In genomic region chr4:44712051-44712700, GRCm38 (mm10) we compare ENCODE assay signal across 9 mouse cellular contexts. TPM values are rescaled to one million over a fixed set of nuclear protein-coding genes. Genes with fewer than 3 reads are reported as not detected.
A peak's percentile ranks its signal among the peaks of the same experiment; 100 is the strongest.
DNase-seq lines count a peak whose midpoint lies in the region; ATAC-seq and TF ChIP-seq lines count a peak whose summit lies in the region.
"Had no signal": no experiment of that assay in that cellular context is flagged by ENCODE, and none has a peak within 500 bp of the region (broad histone marks: within the 10 kb centered on the region; RNA-seq: fewer than 3 reads in every experiment).

No protein-coding gene starts in this region.

- H3K27me3 ChIP-seq in heart, embryonic 11.5 days (ENCODE audit: control insufficient read depth, insufficient read depth, low read length) = peaks cover 87% of the 10 kb centered on the region
- H3K27me3 ChIP-seq in hindbrain, embryonic 11.5 days (ENCODE audit: control insufficient read depth, insufficient read depth, low read length) = peaks cover 73% of the 10 kb centered on the region
- peaks cover 99% of the 10 kb centered on the region for H3K27me3 ChIP-seq in midbrain, embryonic 10.5 days (ENCODE audit: low read depth, poor library complexity, severe bottlenecking)

- H3K36me3 ChIP-seq in heart, embryonic 11.5 days (ENCODE audit: control insufficient read depth, insufficient read depth, low read length) = no peaks in the 10 kb centered on the region
- H3K36me3 ChIP-seq in hindbrain, embryonic 11.5 days (ENCODE audit: control insufficient read depth, insufficient read depth, low read length) = no peaks in the 10 kb centered on the region
- H3K36me3 ChIP-seq in midbrain, embryonic 10.5 days = no peaks in the 10 kb centered on the region

- WGBS in heart, embryonic 11.5 days (ENCODE audit: insufficient replicate concordance) = 1% methylated on average over 25 of the region's 25 CpGs
- WGBS in hindbrain, embryonic 11.5 days = under 1% methylated on average over 25 of the region's 25 CpGs
- under 1% methylated on average over 25 of the region's 25 CpGs for WGBS in midbrain, embryonic 10.5 days

- no peaks in the 10 kb centered on the region for H3K9me3 ChIP-seq in heart, embryonic 11.5 days (replicated peaks; ENCODE audit: control insufficient read depth, low read length)
- H3K9me3 ChIP-seq in hindbrain, embryonic 11.5 days (ENCODE audit: control insufficient read depth, low read length) = no peaks in the 10 kb centered on the region
- H3K9me3 ChIP-seq in midbrain, embryonic 10.5 days (replicated peaks) = no peaks in the 10 kb centered on the region

- TF ChIP-seq CTCF in brain, embryonic 14.5 days (IDR thresholded peaks at IDR 0.05; ENCODE audit: borderline replicate concordance, extremely low read depth, insufficient read depth, insufficient read length) = no peak

- ATAC-seq in heart, embryonic 11.5 days (replicated peaks; ENCODE audit: insufficient number of reproducible peaks, low FRiP score, low TSS enrichment) = no peak
- ATAC-seq in hindbrain, embryonic 11.5 days (ENCODE audit: low FRiP score) = no peak
- ATAC-seq in CD4-positive, CD25-positive, alpha-beta regulatory T cell, adult 4 months = no peak

- H3K9ac ChIP-seq in heart, embryonic 11.5 days (ENCODE audit: low read depth, low read length) = no peak overlapping the region
- peak overlapping the region; percentile 27; the same call in 1 of the 2 replicates for H3K9ac ChIP-seq in hindbrain, embryonic 11.5 days (ENCODE audit: low read depth, low read length)

- no peak for TF ChIP-seq POLR2A in brain, embryonic 14.5 days (IDR thresholded peaks at IDR 0.05; ENCODE audit: borderline replicate concordance, extremely low read depth, insufficient read depth, insufficient read length, poor library complexity, severe bottlenecking)

- no peak for DNase-seq in heart, postnatal 25 days (ENCODE audit: low spot score)
- DNase-seq in brain, embryonic 14.5 days (ENCODE audit: low read depth) = peak; percentile 43
- DNase-seq in hindbrain, embryonic 11.5 days (ENCODE audit: low spot score) = peak; percentile 74
- DNase-seq in midbrain, embryonic 10.5 days (ENCODE audit: low spot score) = peak; percentile 75
- DNase-seq in urinary bladder, adult 2 months (ENCODE audit: low spot score) = no peak
- DNase-seq in left cerebral cortex, postnatal 36 days (ENCODE audit: low spot score in 2 of 2) = no peak

- peak overlapping the region; percentile 31; the same call in 1 of the 2 replicates for H3K4me3 ChIP-seq in heart, embryonic 11.5 days (ENCODE audit: low read depth, low read length)
- H3K4me3 ChIP-seq in hindbrain, embryonic 11.5 days (ENCODE audit: low read depth, low read length) = peak overlapping the region; percentile 24
- H3K4me3 ChIP-seq in midbrain, embryonic 10.5 days = peak overlapping the region; percentile 66

- H3K27ac ChIP-seq in heart, embryonic 11.5 days (ENCODE audit: low read depth, low read length) = no peak overlapping the region
- no peak overlapping the region for H3K27ac ChIP-seq in hindbrain, embryonic 11.5 days (ENCODE audit: low read depth, low read length)
- H3K27ac ChIP-seq in midbrain, embryonic 10.5 days (replicated peaks) = peak overlapping the region; percentile 87

- intact Hi-C loops in heart, postnatal 25 days (cut with DNase I) = no loop called here
- intact Hi-C loops in left cerebral cortex, postnatal 36 days (cut with DNase I) = loop anchor here (10.0 kb wide), 1 partner anchor 1633 kb away; the partner anchor contains the start of gene Foxe1

- peak overlapping the region; percentile 54 for H3K4me2 ChIP-seq in heart, embryonic 11.5 days
- peak overlapping the region; percentile 38 for H3K4me2 ChIP-seq in hindbrain, embryonic 11.5 days (replicated peaks; ENCODE audit: low read depth, low read length)

- peaks cover 10% of the 10 kb centered on the region for H3K4me1 ChIP-seq in heart, embryonic 11.5 days (ENCODE audit: control insufficient read depth, insufficient read depth, low read length)
- peaks cover 6% of the 10 kb centered on the region; the same call in 1 of the 2 replicates for H3K4me1 ChIP-seq in hindbrain, embryonic 11.5 days (replicated peaks; ENCODE audit: control insufficient read depth, insufficient read depth, low read length)
- H3K4me1 ChIP-seq in midbrain, embryonic 10.5 days = peaks cover 74% of the 10 kb centered on the region

RNA-seq across cellular contexts. Expression of gene Pax5, which starts 1.9 kb away (rescaled TPM):
- not detected in 2 replicates for polyA plus RNA-seq in heart, embryonic 11.5 days (2014; fragmentation: Nextera tagmentation; extraction: Ambion mirVana)
- total RNA-seq in heart, postnatal 25 days (2021) = 1 to 10 TPM in 1 of 2 experiments, under 1 TPM in 1; 0.65 to 1.1 TPM
- polyA plus RNA-seq in brain, embryonic 14.5 days (2012; rRNA removed) = 5.0 and 15.0 TPM in 2 replicates
- 3.3 and 4.8 TPM in 2 replicates for polyA plus RNA-seq in hindbrain, embryonic 11.5 days (2014; fragmentation: Nextera tagmentation; extraction: Ambion mirVana)
- polyA plus RNA-seq in midbrain, embryonic 10.5 days (2016; fragmentation: Nextera tagmentation; extraction: Ambion mirVana) = 6.3 and 9.1 TPM in 2 replicates
- 0.01 and 0.06 TPM in 2 replicates for polyA plus RNA-seq in urinary bladder, adult 2 months (2012; rRNA removed)
- 1 to 10 TPM in 1 of 2 experiments, under 1 TPM in 1; 0.38 to 3.2 TPM for polyA plus RNA-seq in CD4-positive, CD25-positive, alpha-beta regulatory T cell, adult 4 months (2017; shearing (Covaris generic))
- total RNA-seq in left cerebral cortex, postnatal 36 days (2021) = under 1 TPM; 0.05 to 0.09 TPM
- total RNA-seq: MEL had no signal

RNA-seq across cellular contexts. Expression of gene Zcchc7, which starts 43.5 kb away (rescaled TPM):
- 20.7 and 27.1 TPM in 2 replicates for polyA plus RNA-seq in heart, embryonic 11.5 days (2014; fragmentation: Nextera tagmentation; extraction: Ambion mirVana)
- 10 to 100 TPM; 12.9 to 15.5 TPM for total RNA-seq in heart, postnatal 25 days (2021)
- 34.9 and 38.1 TPM in 2 replicates for polyA plus RNA-seq in brain, embryonic 14.5 days (2012; rRNA removed)
- polyA plus RNA-seq in hindbrain, embryonic 11.5 days (2014; fragmentation: Nextera tagmentation; extraction: Ambion mirVana) = 24.4 and 31.3 TPM in 2 replicates
- polyA plus RNA-seq in midbrain, embryonic 10.5 days (2016; fragmentation: Nextera tagmentation; extraction: Ambion mirVana) = 22.4 and 23.6 TPM in 2 replicates
- polyA plus RNA-seq in urinary bladder, adult 2 months (2012; rRNA removed) = 45.8 and 49.8 TPM in 2 replicates
- polyA plus RNA-seq in CD4-positive, CD25-positive, alpha-beta regulatory T cell, adult 4 months (2017; shearing (Covaris generic)) = 100 to 1,000 TPM; 115 to 144 TPM
- 10 to 100 TPM; 39.6 to 71.4 TPM for total RNA-seq in left cerebral cortex, postnatal 36 days (2021)

Comparison
In these comparisons a context has a peak if more than half of its experiments do, and no peak if none do; other contexts are left out.
1. DNase-seq: peak in brain, embryonic 14.5 days (single experiment), hindbrain, embryonic 11.5 days (single experiment) and midbrain, embryonic 10.5 days (single experiment); none in heart, postnatal 25 days (single experiment), urinary bladder, adult 2 months (single experiment) and left cerebral cortex, postnatal 36 days (0 of 2).
2. Peak in every context shown above with its lines, with median percentiles within 50 percentile points of each other: H3K4me3 ChIP-seq.